Mouse (Mus musculus): ENCODE measurements at regions not wholly inside any gene's neighbourhood (a gene's known extent, or its start where the extent isn't known, plus 50 kb on each side); places are given as distances from the start of the nearest gene placed in this dataset.

DNA sequence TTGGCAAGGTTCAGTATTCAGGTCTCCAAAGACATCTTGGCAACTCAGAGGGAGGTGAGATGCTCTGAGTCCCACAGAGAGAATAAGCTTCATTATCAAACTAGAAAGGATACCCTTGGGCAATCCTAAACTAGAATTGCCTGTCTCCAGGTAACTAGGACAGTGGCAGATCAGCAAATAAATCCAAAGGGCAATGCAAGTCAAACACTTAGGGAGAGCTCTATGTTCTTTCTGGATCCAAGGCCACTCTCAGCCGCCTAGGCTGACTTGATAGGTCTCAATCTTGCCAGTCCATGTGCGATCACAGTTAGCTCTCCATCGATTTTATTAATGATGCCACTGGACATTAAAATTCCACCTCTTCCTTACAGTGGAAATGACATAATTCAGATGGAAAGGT is 432.5 kb downstream of the Epha4 start:
- no peak for TF ChIP-seq CTCF (IDR thresholded peaks at IDR 0.05; ENCODE audit: control insufficient read depth, insufficient read depth, insufficient read length)
- TF ChIP-seq USF1 (IDR thresholded peaks at IDR 0.05; ENCODE audit: low read depth) = no peak

All from C2C12 (cell line).